Mouse (Mus musculus) layer of hippocampus, postnatal 25 days (tissue): Measurements from ENCODE around the gene Klhl5. TPM values are rescaled to one million over a fixed set of nuclear protein-coding genes. Genes with fewer than 3 reads are reported as not detected.

Experiments used
- DNase-seq, 2 experiments: peaks; one replicate each; pipeline ENCODE4 v3.0.0; 2022; ENCODE audit warnings: mixed read lengths in 2 of 2, low spot score in 1 of 2; ENCODE audit errors: extremely low spot score in 1 of 2
- total RNA-seq, 2 experiments: library from RNA; stranded (reverse); gene quantifications; 2 replicates each; pipeline ENCODE4 v1.2.3; 2021

The Klhl5 gene
- total RNA-seq, 2 experiments from 2014 or later = 63.6 to 69.3 TPM

DNA sequence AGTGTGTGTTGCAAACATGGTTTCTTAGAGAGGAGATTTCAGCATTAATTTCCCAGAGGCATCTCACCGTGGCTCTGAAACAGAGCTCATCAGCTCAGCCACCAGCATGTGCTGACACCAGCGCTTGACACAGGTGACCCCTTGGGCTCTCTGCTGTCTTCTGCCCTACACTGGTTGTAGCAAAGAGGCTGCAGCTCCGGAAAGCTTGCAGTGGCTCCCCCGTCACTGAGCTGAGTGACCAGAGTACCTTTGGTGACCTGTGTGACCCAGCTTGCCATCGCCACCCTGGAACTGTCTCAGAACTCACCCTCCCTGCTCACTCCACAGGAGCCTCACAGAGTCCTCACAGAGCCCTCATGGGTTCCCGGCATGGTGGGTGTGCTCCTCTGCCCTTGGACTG, 34.9 kb downstream of the Klhl5 start:
- no peak for DNase-seq

GRCm38 (mm10) chr5:65145499-65146101, 38.3 kb downstream of the Klhl5 start:
- DNase-seq = no peak

DNA sequence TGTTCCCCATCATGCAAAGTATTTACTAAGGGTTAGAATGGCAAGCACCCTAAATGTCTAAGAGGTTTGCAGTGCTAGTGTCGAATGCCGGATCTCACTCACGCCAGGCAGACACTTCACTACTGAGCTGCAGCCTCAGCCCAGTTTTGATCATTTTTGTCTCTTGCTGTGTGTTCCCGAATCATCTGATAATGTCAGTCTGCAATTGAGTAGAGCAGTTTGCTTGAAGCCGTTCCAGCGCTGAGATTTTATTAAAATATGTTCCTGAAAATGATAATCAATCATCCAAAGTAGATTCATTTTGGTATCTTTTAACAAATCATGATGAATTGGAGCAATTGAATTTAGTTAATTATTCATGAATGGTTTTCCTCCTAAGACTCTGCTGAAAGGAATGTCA, 39.4 kb downstream of the Klhl5 start:
- DNase-seq = no peak

GRCm38 (mm10) chr5:65149706-65150105, 42.4 kb downstream of the Klhl5 start:
- no peak for DNase-seq

DNA sequence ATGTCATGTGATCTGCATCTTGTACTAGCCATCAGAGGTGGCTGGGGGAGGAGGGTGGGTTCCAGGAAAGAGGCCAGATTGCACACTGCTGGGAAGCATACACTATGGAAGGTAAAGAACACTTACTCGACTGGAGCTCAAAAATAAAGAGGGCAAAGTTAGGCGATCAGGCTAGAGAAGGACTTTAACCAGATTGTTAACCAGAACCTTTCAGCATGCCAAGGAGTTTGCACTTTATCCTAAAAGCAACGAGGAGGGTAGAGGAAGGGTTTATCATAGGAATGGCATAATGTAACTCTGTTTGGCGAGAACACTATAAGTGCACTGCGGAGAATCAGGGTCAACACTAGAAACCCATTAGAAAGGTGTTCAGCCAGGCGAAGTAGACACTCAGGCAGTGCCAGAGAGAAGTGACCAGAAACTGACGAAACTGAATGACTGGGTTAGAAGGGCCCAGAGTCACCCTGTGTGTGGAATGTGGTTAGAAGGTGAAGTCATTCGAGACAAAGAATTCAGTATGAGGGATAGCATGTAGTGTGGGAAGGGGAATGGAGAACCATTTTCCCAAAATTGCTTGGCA, 43.1 kb downstream of the Klhl5 start:
- no peak for DNase-seq

DNA sequence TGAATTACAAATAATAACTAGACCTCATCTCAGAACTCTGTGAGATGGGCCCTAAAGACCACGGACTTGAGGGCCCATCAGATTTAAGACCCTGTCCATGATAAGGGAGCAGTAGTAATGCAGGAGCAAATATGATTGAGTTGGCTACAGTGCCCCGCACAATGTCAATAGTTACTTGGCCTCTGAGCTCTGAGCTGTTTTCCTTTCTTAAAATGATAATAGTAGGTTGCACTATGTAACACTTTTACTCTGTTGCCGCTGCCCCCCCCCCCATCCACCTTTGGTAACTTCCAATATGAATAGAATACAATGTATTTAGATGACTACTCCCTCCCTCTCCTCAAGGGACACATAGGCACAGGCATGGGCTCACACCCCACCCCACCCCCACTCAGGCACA, 43.9 kb downstream of the Klhl5 start:
- no peak for DNase-seq

GRCm38 (mm10) chr5:65151767-65152166, 44.4 kb downstream of the Klhl5 start:
- no peak for DNase-seq

- no peak for DNase-seq
These were observed 46.9 kb downstream of the Klhl5 start for GRCm38 (mm10) chr5:65154287-65154686.

DNA sequence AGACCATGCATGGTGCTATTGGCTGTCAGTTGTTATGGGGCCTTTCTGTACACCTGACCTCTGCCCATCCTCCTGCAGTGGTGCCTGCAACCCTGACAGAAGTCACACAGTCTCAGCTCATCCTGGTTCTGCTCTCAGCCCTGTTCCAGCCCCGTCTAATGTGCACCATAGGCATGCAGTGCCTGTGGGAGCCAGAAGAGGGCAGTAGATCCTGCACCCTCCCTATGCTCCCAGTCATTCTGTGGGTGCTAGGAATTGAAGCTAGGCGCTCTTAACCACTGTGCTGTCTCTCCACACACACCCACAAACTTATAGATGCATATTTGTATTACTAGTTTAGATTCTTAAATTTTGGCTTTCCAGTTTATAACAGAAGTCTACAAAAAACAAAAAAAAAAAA, 49.5 kb downstream of the Klhl5 start:
- DNase-seq = no peak

DNA sequence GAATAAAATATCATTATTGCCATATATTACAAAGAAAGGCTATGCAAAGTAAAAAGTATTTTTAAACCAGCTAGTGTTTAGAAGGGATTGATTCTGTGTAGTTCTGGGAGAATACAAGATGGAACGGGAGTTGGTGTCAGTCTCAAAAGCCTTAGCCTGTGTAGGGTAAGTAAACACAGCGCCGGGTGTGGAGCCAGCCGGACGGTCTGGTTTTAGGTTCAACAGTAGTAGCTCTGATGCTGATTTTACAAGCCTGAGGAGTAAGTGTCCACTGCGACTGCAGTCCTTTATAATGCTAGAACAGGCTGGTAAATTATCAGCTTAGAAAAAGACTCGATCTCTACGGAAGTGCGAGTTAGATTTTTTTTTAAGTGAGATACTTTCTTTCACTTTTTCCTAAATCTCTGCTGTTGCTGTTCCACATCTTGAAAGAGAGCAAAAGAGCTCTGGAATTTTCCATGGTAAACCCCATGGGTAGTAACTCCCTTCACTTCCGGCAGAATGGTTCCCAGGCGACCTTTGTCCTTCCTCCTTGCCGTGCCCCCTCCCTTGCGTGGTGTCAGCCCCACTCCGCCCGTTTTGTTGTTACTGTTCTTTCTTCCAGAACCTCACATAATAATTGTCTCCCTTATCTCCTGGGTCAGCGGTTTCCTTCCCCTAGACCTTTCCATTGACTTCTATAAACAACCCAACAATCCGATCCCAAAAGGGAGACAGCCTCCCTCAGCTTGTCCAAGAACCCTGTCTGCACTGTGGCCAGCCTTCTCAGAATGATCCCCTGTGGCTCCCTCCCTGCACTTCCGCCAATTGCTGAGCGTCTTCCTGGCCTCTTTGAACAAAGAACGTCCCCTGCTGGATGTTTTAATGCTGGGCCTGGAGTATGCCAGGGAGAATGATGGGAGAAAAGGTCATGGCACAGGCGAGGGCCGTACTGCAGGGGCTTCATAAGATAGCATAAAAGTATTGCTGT, 50.4 kb downstream of the Klhl5 start:
- DNase-seq = no peak

DNA sequence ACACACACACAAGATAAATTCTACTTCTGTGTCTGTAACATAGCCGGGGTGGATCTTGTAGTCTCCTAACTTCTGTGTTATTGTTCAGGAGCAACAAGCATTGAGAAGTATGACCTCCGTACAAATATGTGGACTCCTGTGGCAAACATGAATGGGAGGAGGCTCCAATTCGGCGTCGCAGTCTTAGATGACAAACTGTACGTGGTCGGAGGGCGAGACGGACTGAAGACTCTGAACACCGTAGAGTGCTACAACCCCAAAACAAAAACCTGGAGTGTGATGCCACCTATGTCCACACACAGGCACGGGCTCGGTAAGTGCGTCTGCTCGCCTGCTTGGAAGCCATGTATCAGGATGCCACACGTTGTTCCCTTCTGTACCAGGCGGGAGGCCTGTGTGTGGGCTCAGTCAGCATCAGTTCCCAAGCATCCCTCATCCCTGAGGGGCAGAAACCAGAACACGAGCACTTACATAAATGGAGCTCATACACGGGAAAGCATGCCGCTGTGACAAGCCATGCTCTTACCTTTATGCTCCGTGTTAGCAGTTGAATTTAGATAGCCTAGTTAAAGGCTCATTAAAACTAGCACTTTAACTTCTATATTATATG, 51.5 kb downstream of the Klhl5 start:
- DNase-seq = no peak

GRCm38 (mm10) chr5:65163001-65163400, 55.7 kb downstream of the Klhl5 start:
- no peak for DNase-seq

GRCm38 (mm10) chr5:65163489-65164092, 56.3 kb downstream of the Klhl5 start:
- no peak for DNase-seq

GRCm38 (mm10) chr5:65170206-65170605, 62.9 kb downstream of the Klhl5 start:
- no peak for DNase-seq

- DNase-seq = peak in 1 of 2 experiments; percentile 45
These were observed 67.9 kb downstream of the Klhl5 start for GRCm38 (mm10) chr5:65175035-65175917.

- DNase-seq = no peak
These were observed 68.7 kb downstream of the Klhl5 start for GRCm38 (mm10) chr5:65175918-65176484.

GRCm38 (mm10) chr5:65177026-65177514, 69.7 kb downstream of the Klhl5 start:
- DNase-seq = no peak

DNA sequence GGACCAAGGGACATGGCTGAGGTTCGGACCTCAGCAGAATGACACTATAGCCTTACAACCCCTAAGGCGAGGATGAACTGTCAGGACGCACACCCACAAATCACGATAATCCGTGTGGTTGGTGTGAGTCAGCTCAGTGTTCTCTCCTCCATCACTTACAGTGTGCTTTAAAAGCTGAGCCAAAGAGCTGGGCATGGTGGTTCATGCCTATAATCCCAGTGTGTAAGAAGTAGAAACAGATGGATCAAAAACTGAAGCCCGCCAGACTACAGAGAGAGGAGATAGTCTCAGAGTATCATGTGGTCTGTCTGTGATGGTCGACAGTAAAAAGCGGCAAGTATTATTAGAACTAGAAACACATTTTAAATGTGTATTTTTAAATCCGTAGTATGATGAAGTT, 71.1 kb downstream of the Klhl5 start:
- DNase-seq = no peak

- DNase-seq = no peak
These were observed 73.9 kb downstream of the Klhl5 start for GRCm38 (mm10) chr5:65181160-65181793.
